Mouse (Mus musculus): Measurements from ENCODE around the gene BC024063. TPM values are rescaled to one million over a fixed set of nuclear protein-coding genes. Genes with fewer than 3 reads are reported as not detected.

BC024063 gene
- total RNA-seq (2023), result 1 to 10 TPM; 2.9 to 3.4 TPM

DNA sequence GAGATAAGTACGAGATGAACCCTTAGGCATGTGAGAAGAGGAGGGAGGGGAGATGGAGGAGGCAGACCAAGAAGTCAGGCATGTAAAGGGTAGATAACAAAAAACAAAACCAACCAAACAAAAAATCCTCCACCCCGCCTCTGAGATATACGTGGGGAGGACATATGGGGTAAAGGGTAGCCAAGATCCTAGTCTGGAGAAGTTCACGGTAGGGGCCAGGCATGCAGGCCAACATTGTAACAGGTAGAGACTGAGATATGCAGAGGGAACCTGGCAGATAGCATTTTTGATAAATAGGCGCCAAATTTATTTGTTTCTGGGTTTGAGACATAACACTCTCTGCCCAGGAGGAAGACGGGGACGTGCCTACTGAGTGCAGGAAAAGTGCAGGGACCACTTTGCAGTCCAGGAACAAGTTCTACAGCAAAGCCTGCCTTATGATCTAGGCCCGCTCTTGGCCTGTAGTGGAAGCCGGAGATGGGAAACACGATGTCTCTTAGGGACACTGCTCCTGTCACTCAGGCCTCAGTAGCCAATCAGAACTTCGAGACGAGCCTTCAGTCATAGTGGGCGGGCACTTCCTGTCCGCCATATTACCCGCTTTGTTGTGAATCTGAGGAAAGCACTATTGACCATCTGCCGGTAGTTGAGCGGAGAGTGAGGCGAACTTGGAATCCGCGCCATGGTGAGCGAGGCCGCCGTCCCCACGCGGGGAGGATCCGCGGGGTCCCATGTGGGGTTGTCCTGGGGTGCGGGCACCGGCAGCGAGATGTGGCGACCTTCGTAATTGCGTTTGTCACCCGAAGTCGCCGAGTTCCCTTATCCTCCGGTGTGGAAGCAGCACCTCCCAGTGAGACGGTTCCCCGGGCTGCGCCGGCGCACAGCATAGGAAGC lies at the start of gene BC024063:
Gene BC024063, plus strand, starts transcription at position 626 of the 894 bp plus-strand sequence.

GRCm38 (mm10) chr10:82047597-82048459 lies 35.3 kb upstream of the BC024063 start, which contains the start of gene Zfp873:
Gene Zfp873 (plus strand): TSS chr10:82048123.

GRCm38 (mm10) chr10:82127850-82128401 lies 44.8 kb downstream of the BC024063 start, which contains the start of gene AU041133:
Gene AU041133 (plus strand): TSS chr10:82128013.

Other genes with a start within 250 kb of the BC024063 start
- 1 to 10 TPM; 1.7 to 2.1 TPM for gene Gm32687, start 219.4 kb upstream of the BC024063 start, total RNA-seq (2023)
- under 1 TPM; 0.21 to 0.34 TPM for gene Zfp781, start 152.9 kb upstream of the BC024063 start, total RNA-seq (2023)
- 1 to 10 TPM; 2.9 to 3.2 TPM for gene Zfp873, start 35.2 kb upstream of the BC024063 start, total RNA-seq (2023)
- 1 to 10 TPM; 2.2 to 3.5 TPM for gene AU041133, start 44.7 kb downstream of the BC024063 start, total RNA-seq (2023)
- 1 to 10 TPM; 1.3 to 2.1 TPM for gene Zfp938, start 157.9 kb downstream of the BC024063 start, total RNA-seq (2023)
- not detected for gene 4932415D10Rik, start 233.2 kb downstream of the BC024063 start, total RNA-seq (2023)

Data from monocyte, adult 59 days (primary cell).